Mouse (Mus musculus): ENCODE data around the gene Sox6.

Sox6 gene

GRCm38 (mm10) chr7:115985716-115986115 is 52.9 kb downstream of the Sox6 start:
- DNase-seq (ENCODE audit: low spot score), result peak; percentile 34

GRCm38 (mm10) chr7:115984076-115984475 is 54.5 kb downstream of the Sox6 start:
- no peak for DNase-seq (ENCODE audit: low spot score)

GRCm38 (mm10) chr7:115979813-115980512 is 58.6 kb downstream of the Sox6 start:
- DNase-seq (ENCODE audit: low spot score), result no peak

GRCm38 (mm10) chr7:115974518-115974917 is 64.1 kb downstream of the Sox6 start:
- DNase-seq (ENCODE audit: low spot score), result no peak

- no peak for DNase-seq (ENCODE audit: low spot score)
Observed at GRCm38 (mm10) chr7:115967186-115967585, 71.4 kb downstream of the Sox6 start.

GRCm38 (mm10) chr7:115966181-115966580 is 72.4 kb downstream of the Sox6 start:
- no peak for DNase-seq (ENCODE audit: low spot score)

- no peak for DNase-seq (ENCODE audit: low spot score)
Observed at GRCm38 (mm10) chr7:115953046-115953445, 85.5 kb downstream of the Sox6 start.

- no peak for DNase-seq (ENCODE audit: low spot score)
Observed at GRCm38 (mm10) chr7:115952235-115952634, 86.4 kb downstream of the Sox6 start.

GRCm38 (mm10) chr7:115951689-115952088 is 86.9 kb downstream of the Sox6 start:
- no peak for DNase-seq (ENCODE audit: low spot score)

GRCm38 (mm10) chr7:115947916-115948315 is 90.7 kb downstream of the Sox6 start:
- no peak for DNase-seq (ENCODE audit: low spot score)

- DNase-seq (ENCODE audit: low spot score), result no peak
Observed at GRCm38 (mm10) chr7:115946559-115946958, 92.0 kb downstream of the Sox6 start.

GRCm38 (mm10) chr7:115945516-115945915 is 93.1 kb downstream of the Sox6 start:
- DNase-seq (ENCODE audit: low spot score), result no peak

- DNase-seq (ENCODE audit: low spot score), result no peak
Observed at GRCm38 (mm10) chr7:115944250-115944649, 94.3 kb downstream of the Sox6 start.

GRCm38 (mm10) chr7:115941766-115942165 is 96.8 kb downstream of the Sox6 start:
- peak; percentile 39 for DNase-seq (ENCODE audit: low spot score)

- no peak for DNase-seq (ENCODE audit: low spot score)
Observed at GRCm38 (mm10) chr7:115939292-115939691, 99.3 kb downstream of the Sox6 start.

- DNase-seq (ENCODE audit: low spot score), result no peak
Observed at GRCm38 (mm10) chr7:115936908-115937307, 101.7 kb downstream of the Sox6 start.

- DNase-seq (ENCODE audit: low spot score), result no peak
Observed at GRCm38 (mm10) chr7:115915338-115915737, 123.3 kb downstream of the Sox6 start.

- no peak for DNase-seq (ENCODE audit: low spot score)
Observed at GRCm38 (mm10) chr7:115910313-115910712, 128.3 kb downstream of the Sox6 start.

- no peak for DNase-seq (ENCODE audit: low spot score)
Observed at GRCm38 (mm10) chr7:115904798-115905207, 133.8 kb downstream of the Sox6 start.

GRCm38 (mm10) chr7:115903931-115904797 is 134.4 kb downstream of the Sox6 start:
- no peak for DNase-seq (ENCODE audit: low spot score)

- DNase-seq (ENCODE audit: low spot score), result peak; percentile 65
Observed at GRCm38 (mm10) chr7:115903368-115903767, 135.2 kb downstream of the Sox6 start.

- DNase-seq (ENCODE audit: low spot score), result no peak
Observed at GRCm38 (mm10) chr7:115895831-115896230, 142.8 kb downstream of the Sox6 start.

GRCm38 (mm10) chr7:115895028-115895671 is 143.4 kb downstream of the Sox6 start:
- DNase-seq (ENCODE audit: low spot score), result no peak

Data from embryo, embryonic 10 days (tissue).